Mouse (Mus musculus): ENCODE data around the gene Nceh1.
"Not testable (repeated sequence)": the region's sequence is repeated elsewhere in the genome, so short reads cannot be mapped to it uniquely, and the experiment has no call there.

DNA sequence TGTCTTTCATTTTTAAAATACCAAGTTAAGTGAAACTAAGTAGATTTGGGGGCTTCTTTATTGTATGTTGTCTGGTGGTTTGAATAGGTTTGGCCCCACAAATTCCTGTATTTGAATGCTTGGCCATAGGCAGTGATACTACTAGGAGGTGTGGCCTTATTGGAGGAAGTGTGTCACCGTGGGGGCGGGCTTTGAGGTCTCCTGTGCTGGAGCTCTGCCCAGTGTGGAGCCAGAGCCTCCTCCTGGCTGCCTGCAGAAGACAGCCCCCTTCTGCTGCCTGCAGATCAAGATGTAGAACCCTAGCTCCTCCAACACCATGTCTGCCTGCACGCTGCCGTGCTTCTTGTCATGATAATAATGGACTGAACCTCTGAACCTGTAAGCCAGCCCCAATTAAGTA, 108.6 kb downstream of the Nceh1 start:
- not testable (repeated sequence) for TF ChIP-seq CTCF (IDR thresholded peaks at IDR 0.05; ENCODE audit: insufficient read depth, low read length); POLR2A (IDR thresholded peaks at IDR 0.05; ENCODE audit: borderline replicate concordance, extremely low read depth, low read depth, low read length)

Measured in lung, adult 2 months (tissue).